In the genomic region with DNA sequence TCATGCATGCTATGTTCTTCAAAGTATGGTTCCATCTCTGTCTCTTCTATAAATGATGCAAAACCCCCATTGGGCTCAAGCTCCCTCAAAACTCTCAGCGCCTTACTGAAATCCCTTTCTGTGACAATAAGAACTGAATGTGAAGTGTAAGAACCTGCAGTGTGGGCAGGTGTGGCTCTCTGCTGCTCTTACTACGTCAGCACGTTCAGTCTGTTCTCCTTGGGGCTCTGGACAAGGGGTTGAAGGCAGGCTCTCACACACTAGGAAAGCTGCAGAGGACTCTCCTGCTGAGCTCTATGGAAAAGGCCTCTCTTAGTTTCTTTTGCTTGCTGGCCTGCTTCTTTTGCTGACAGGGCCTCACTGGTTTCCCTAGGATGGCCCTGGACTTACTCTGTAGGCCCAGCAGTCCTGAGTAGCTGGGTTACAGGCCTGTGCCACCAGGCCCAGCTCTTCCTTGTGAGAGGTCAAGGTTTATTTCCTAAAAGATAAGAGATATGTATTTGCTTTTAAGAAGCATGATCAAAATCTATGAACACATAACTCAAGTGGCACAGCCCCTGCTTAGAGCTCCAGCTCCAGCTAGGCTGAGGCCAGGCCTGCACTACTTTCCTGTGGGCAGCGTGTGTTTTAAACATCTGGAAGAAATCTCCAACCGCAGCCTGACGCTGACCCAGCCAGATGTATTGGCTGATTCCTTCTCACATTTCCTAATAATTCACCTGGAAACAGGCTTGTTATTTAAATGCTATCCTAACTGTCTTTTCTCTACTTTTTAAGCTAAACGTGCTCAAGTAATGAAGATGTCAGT, we compare ENCODE assay signal across 24 mouse cellular contexts. TPM values are rescaled to one million over a fixed set of nuclear protein-coding genes. Genes with fewer than 3 reads are reported as not detected.
DNase-seq lines count a peak whose midpoint lies in the region; ATAC-seq and TF ChIP-seq lines count a peak whose summit lies in the region.
"Had no signal": no experiment of that assay in that cellular context is flagged by ENCODE, and none has a peak within 500 bp of the region (broad histone marks: within the 10 kb centered on the region; RNA-seq: fewer than 3 reads in every experiment).

No protein-coding gene starts in this region.

- no peaks in the 10 kb centered on the region for H3K9me3 ChIP-seq in embryonic facial prominence, embryonic 14.5 days (ENCODE audit: control insufficient read depth, low read length)
- no peaks in the 10 kb centered on the region for H3K9me3 ChIP-seq in intestine, postnatal 0 days (ENCODE audit: control insufficient read depth)
- H3K9me3 ChIP-seq: heart, embryonic 10.5 days; hindbrain, embryonic 15.5 days; liver, embryonic 13.5 days; midbrain, embryonic 15.5 days; neural tube, embryonic 12.5 days had no signal

- no peaks in the 10 kb centered on the region for H3K27me3 ChIP-seq in embryonic facial prominence, embryonic 14.5 days (replicated peaks; ENCODE audit: control insufficient read depth, insufficient read depth, low read length)
- H3K27me3 ChIP-seq in intestine, postnatal 0 days (replicated peaks; ENCODE audit: control insufficient read depth, insufficient read depth, low read length): no peaks in the 10 kb centered on the region
- H3K27me3 ChIP-seq: hindbrain, embryonic 15.5 days; liver, embryonic 13.5 days; midbrain, embryonic 15.5 days; neural tube, embryonic 12.5 days had no signal

- 0 out of 2 replicates have a peak, but pooled peaks cover 4% of the 10 kb centered on the region for H3K4me1 ChIP-seq in embryonic facial prominence, embryonic 14.5 days (ENCODE audit: control insufficient read depth, insufficient read depth, low read length)
- H3K4me1 ChIP-seq in intestine, postnatal 0 days (replicated peaks; ENCODE audit: control insufficient read depth, insufficient read depth, low read length): no peaks in the 10 kb centered on the region
- H3K4me1 ChIP-seq: hindbrain, embryonic 15.5 days; midbrain, embryonic 15.5 days; neural tube, embryonic 12.5 days had no signal

- H3K27ac ChIP-seq in embryonic facial prominence, embryonic 14.5 days (replicated peaks; ENCODE audit: low read depth, low read length): no peak overlapping the region
- peak overlapping the region; percentile 36; the same call in 1 of the 2 replicates for H3K27ac ChIP-seq in intestine, postnatal 0 days (ENCODE audit: low read depth, low read length)
- H3K27ac ChIP-seq: heart, embryonic 10.5 days; hindbrain, embryonic 15.5 days; liver, embryonic 13.5 days; midbrain, embryonic 15.5 days; neural tube, embryonic 12.5 days had no signal

- no peak overlapping the region for H3K4me2 ChIP-seq in embryonic facial prominence, embryonic 14.5 days (ENCODE audit: low read depth, low read length)
- no peak overlapping the region for H3K4me2 ChIP-seq in intestine, postnatal 0 days (replicated peaks; ENCODE audit: low read depth)
- H3K4me2 ChIP-seq: hindbrain, embryonic 15.5 days; liver, embryonic 13.5 days; midbrain, embryonic 15.5 days; neural tube, embryonic 12.5 days had no signal

- peak; percentile 76 for DNase-seq in heart, adult 11 months
- DNase-seq in heart, postnatal 25 days (ENCODE audit: low spot score): no peak
- DNase-seq in embryonic facial prominence, embryonic 14.5 days (ENCODE audit: low spot score): peak; percentile 34
- peak; percentile 43 for DNase-seq in mesoderm, embryonic 11.5 days (ENCODE audit: low read depth, low spot score)
- no peak for DNase-seq in gastrocnemius, postnatal 14 days
- DNase-seq in cerebellum, adult 18-20 months: no peak
- DNase-seq: adrenal gland, postnatal 25 days; cerebellum, adult 9-11 months; kidney, adult 18-20 months; kidney, postnatal 4 days; liver, embryonic 13.5 days; lung, adult 2 months; lung, postnatal 14 days; right cerebral cortex, postnatal 25 days; thymus, postnatal 14 days had no signal

- no peak overlapping the region for H3K9ac ChIP-seq in embryonic facial prominence, embryonic 14.5 days (ENCODE audit: low read depth, low read length)
- no peak overlapping the region for H3K9ac ChIP-seq in intestine, postnatal 0 days (ENCODE audit: low read depth, low read length)
- H3K9ac ChIP-seq: hindbrain, embryonic 15.5 days; liver, embryonic 13.5 days; midbrain, embryonic 15.5 days; neural tube, embryonic 12.5 days had no signal

- TF ChIP-seq CTCF in intestine, postnatal 0 days (IDR thresholded peaks at IDR 0.05; ENCODE audit: low read depth): no peak

- H3K4me3 ChIP-seq in embryonic facial prominence, embryonic 14.5 days (ENCODE audit: low read depth, low read length): no peak overlapping the region
- H3K4me3 ChIP-seq in intestine, postnatal 0 days (ENCODE audit: low read depth, low read length): no peak overlapping the region
- H3K4me3 ChIP-seq: erythroblast, embryonic 14.5 days; heart, embryonic 10.5 days; hindbrain, embryonic 15.5 days; liver, embryonic 13.5 days; midbrain, embryonic 15.5 days; neural tube, embryonic 12.5 days had no signal

- peaks cover 15% of the 10 kb centered on the region for H3K36me3 ChIP-seq in embryonic facial prominence, embryonic 14.5 days (ENCODE audit: control insufficient read depth, insufficient read depth, low read length)
- H3K36me3 ChIP-seq in intestine, postnatal 0 days (ENCODE audit: control insufficient read depth, insufficient read depth): no peaks in the 10 kb centered on the region
- H3K36me3 ChIP-seq: hindbrain, embryonic 15.5 days had no signal

- ATAC-seq in embryonic facial prominence, embryonic 14.5 days (ENCODE audit: low read depth): 0 out of 2 replicates have a peak, but pooled peaks have one; percentile 30
- ATAC-seq in intestine, postnatal 0 days: no peak
- ATAC-seq in megakaryocyte, adult 5-6 weeks (ENCODE audit: poor library complexity, severe bottlenecking): no peak
- ATAC-seq: CD4-positive, CD25-positive, alpha-beta regulatory T cell, adult 4 months; forebrain, embryonic 14.5 days; midbrain, embryonic 15.5 days had no signal

- intact Hi-C loops in heart, postnatal 25 days (cut with DNase I): no loop called here
- intact Hi-C loops in gastrocnemius, postnatal 14 days (cut with DNase I; ENCODE audit: low total_unique reads): no loop called here

- 61% methylated on average over 7 of the region's 7 CpGs for WGBS in embryonic facial prominence, embryonic 14.5 days
- 72% methylated on average over 7 of the region's 7 CpGs for whole genome bisulfite sequencing in intestine, postnatal 0 days

RNA-seq across cellular contexts. Expression of gene Zmynd11, which starts 56.5 kb away (rescaled TPM):
- 100 to 1,000 TPM; 122 to 135 TPM for total RNA-seq in heart, postnatal 25 days (2021)
- 135 and 138 TPM in 2 replicates for polyA plus RNA-seq in embryonic facial prominence, embryonic 14.5 days (2014; fragmentation: Nextera tagmentation; extraction: Ambion mirVana)
- 45.2 and 52.9 TPM in 2 replicates for polyA plus RNA-seq in intestine, postnatal 0 days (2015; fragmentation: Nextera tagmentation; extraction: Ambion mirVana)
- total RNA-seq in megakaryocyte, adult 5-6 weeks (2015): 33.3 and 36.1 TPM in 2 replicates
- 47.3 and 154 TPM in 2 replicates for total RNA-seq in megakaryocyte, adult 5-6 weeks (2017)
- total RNA-seq in gastrocnemius, postnatal 14 days (2021): 10 to 100 TPM; 61.3 to 67.9 TPM

Comparison
In these comparisons a context has a peak if more than half of its experiments do, and no peak if none do; other contexts are left out.
1. DNase-seq: peak in heart, adult 11 months (single experiment), embryonic facial prominence, embryonic 14.5 days (single experiment) and mesoderm, embryonic 11.5 days (single experiment); none in heart, postnatal 25 days (single experiment), gastrocnemius, postnatal 14 days (single experiment) and cerebellum, adult 18-20 months (0 of 2).